Mouse (Mus musculus) CH12F3 (cell line): ENCODE measurements around the gene Trh.

Experiments used
- in situ Hi-C: fragments of 300-500 bp; cut with MboI; formaldehyde crosslinking; loops from 2 replicates; pipeline ENCODE4 v1.14.3; 2020; ENCODE audit warnings: low sequenced_read_pairs

Trh gene

DNA sequence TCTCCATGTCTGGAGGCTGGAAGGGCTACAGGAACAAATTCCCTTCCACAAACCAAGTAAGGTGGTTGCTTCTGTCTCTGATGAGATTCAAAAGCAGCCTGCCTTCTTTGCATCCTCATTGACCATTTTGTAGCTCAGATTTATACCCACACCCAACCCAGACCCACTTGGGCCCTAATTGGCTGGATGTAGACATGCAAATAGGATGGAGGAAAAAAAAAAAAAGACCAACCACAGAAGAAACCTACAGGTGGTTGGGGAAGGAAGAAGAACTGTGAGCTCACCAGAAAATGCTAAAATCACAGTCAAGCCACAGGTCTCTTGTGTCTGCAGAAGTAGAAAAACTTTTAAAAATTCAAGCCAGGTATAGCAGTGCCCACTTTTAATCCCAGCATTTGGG is 15.3 kb downstream of the Trh start:
- in situ Hi-C loops: no loop called here

DNA sequence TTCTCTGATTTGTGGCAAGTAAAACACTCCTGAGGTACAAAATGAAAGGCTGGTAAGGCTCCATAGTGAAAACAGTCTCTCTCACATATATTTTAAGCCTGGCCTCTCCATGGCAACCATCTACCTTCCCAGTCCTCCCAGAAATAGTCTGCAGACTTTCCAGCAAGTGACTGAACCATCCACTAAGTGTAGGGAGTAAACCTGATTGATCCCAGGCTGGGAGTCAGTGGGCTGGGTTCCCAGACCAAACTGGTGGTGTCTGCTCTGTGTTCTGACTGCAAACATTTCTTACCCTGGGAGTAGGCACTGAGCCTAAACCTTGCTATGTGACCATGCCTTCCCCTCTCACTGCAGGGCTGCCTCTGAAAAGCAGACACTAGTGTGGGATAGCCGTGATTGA is 19.5 kb downstream of the Trh start:
- in situ Hi-C loops: no loop called here

DNA sequence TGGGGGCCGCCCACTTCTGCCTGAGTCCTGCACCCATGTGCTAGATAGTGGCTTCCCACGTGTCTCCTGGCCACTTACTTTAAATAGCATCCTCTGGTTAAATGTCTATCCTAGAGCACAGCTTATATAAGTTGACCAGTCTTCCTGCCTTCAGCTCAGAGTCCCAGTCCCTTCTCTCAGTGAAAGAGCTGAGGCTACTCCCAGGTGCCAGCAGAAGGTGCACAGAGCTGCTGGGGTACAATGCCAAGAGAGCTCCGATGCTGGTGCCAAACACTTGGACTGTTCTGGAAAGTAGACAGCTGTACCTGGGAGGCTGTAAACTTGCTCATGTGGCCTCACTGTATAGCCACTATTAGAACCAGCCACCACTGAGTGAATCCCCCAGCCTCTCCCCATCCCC is 22.4 kb downstream of the Trh start:
- in situ Hi-C loops: no loop called here

DNA sequence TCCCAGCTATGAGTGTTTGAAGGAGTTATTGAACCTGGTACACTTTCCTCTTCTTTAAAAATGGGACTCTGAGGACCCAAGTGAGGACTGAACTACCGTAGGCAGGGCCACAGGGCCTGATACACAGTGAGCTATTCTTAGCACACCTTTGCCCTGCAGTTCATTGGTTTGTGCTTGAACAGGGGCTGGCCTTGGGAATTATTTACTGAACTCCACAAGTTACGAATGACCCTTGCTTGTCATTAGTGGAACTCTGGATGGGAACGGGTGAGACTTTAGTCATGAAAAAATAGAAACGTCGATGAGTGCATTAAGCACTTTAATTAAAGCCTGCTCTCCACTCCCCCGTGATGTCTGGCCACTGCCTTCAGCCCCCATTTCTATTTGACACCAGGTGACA is 22.8 kb downstream of the Trh start:
- in situ Hi-C loops: no loop called here

DNA sequence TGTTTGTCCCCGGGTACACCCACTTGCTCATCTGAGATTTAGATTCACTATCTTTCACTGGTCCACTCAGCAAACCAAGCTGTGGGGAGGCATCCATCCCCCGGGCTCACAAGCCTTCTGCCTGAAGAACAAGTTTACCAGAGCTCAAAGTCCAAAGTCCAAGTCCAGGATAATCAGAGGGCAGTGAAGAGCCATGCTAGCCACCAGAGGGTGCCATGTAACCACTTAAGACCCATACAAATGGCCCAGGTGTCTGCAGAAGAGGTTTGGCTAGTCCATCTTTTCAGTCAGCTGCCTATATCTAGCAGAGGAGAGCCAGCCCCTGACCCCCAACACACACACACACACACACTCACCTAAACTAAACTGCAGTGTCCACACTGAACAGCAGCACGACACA is 25.0 kb downstream of the Trh start:
- in situ Hi-C loops: loop anchor here (10.0 kb wide), 1 partner anchor 45 kb away; no protein-coding TSS in a partner anchor

DNA sequence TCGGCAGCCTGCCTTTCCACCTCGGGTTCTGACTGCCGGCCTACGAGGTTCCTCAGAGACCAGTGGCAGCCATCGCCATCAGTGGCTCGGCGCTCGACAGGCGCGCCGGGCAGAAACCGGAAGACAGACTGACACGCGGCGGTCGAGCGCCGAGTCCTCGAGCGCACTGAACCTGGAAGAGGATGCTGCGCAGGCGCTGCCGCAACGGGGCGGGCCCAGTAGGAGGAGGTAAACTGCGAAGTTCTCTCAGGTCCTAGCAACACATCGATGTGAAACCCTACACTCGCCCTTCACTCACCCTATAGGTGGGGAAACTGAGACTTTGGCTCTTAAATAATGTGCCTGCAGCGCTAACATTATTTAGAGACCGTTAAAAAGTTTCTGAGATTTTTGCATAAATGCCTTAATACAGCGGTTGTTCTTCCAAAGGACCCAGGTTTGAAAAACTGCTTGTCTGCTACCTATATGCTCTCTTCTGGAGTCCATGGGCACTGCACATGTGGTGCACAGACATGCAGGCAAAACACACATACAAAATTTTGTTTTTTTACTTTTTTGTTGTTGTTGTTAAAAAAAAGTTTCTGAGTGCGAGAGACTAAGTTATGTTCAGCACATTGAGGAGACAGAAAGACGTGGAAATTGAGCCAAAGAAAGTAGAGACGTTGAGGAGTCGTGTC is 29.5 kb downstream of the Trh start, which contains the start of gene Rbsn:
Gene Rbsn, minus strand, starts transcription at position 153 of the 677 bp plus-strand sequence.
- in situ Hi-C loops: loop anchor here (10.0 kb wide), 1 partner anchor 50 kb away; no protein-coding TSS in a partner anchor

DNA sequence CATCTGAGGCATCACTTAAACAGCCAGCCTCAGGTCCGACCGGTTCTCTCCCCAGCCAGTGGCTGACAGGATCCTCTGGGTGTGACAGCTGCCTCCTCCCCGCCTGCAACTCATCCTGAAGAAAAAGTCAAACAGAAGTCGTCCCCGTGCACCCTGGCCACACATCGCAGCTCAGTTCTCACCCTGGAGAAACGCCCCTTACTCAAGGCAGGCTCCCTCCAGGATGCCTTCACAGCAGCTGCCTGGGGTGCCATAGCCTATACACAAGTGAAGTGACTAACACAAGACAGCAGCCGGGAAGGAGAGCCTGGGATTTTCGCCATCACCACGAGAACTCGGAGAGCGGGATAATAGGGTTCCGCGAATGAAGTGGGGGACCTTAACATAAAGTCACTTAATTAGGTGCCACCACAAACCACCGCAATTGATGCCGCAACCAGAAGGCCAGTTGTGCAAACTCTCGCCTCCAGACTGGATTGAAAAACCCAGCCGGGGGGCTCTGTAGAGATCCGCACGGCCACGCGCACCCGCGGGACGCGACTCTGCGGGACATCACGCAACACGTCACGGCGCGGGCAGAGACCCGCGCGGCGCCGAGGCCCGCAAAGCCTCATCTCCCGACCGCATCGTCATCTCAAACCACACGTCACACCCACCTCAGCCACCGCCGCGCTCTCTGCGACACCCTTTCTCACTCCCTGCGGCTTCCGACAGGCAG is 30.2 kb downstream of the Trh start:
- in situ Hi-C loops: loop anchor here (10.0 kb wide), 1 partner anchor 51 kb away; no protein-coding TSS in a partner anchor

DNA sequence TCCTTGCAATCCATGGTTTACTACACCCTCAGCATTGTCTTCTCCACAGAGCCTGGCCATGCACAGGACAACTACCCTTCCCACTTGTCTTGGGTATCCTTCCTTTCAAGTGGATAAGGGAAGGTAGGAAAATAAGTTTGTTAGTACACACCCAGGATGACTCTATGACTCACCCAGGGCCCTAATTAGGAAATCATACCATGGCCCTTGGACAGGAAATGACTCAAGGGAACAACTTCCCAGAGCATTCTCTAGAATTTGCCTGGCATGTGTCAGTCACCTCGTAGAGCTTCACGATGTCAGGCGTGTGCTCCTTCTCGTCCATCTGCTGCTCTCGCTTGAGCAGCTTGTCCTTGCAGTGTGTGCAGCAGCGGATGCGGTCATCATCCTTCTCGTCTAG is 45.0 kb downstream of the Trh start:
- in situ Hi-C loops: loop anchor here (25.0 kb wide), 1 partner anchor 312 kb away; the partner anchor contains the start of gene Ccdc174
